ENCODE assay signal across 15 mouse cellular contexts in the genomic region with DNA sequence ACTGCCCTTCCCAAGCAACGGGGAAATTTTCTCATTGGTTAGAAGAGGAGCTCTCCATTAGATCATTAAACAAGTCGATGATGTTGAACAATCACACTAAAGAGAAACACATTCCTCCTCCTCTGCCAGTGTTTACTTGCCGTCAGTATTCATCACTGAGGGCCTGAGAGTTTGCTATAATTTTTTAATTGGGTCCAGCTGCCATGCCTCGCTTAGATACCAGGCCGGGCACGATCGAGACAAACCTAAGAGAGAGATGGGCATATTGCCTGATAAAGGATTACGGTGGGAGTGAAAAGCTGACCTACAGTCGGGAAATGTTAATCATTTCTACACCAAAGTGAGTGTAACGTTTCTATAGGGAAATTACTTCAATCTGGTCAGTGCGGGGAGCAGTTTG.
DNase-seq lines count a peak whose midpoint lies in the region; ATAC-seq lines count a peak whose summit lies in the region.
"Had no signal": no experiment of that assay in that cellular context is flagged by ENCODE, and none has a peak within 500 bp of the region (broad histone marks: within the 10 kb centered on the region; RNA-seq: fewer than 3 reads in every experiment).

No protein-coding gene starts in this region.

- 0 out of 2 replicates have a peak overlapping the region, but pooled peaks have one; percentile 9 for H3K4me2 ChIP-seq in hindbrain, embryonic 12.5 days (replicated peaks)
- H3K4me2 ChIP-seq in midbrain, embryonic 15.5 days: peak overlapping the region; percentile 20; the same call in 1 of the 2 replicates
- no peak overlapping the region for H3K4me2 ChIP-seq in midbrain, embryonic 16.5 days (ENCODE audit: low read length)
- peak overlapping the region; percentile 19 for H3K4me2 ChIP-seq in hindbrain, embryonic 16.5 days (ENCODE audit: low read length)
- H3K4me2 ChIP-seq in neural tube, embryonic 14.5 days (ENCODE audit: low read depth, low read length): peak overlapping the region; percentile 25
- H3K4me2 ChIP-seq: heart, embryonic 12.5 days; liver, embryonic 12.5 days had no signal

- no peaks in the 10 kb centered on the region for H3K9me3 ChIP-seq in hindbrain, embryonic 12.5 days (replicated peaks)
- H3K9me3 ChIP-seq in hindbrain, embryonic 10.5 days: no peaks in the 10 kb centered on the region
- no peaks in the 10 kb centered on the region for H3K9me3 ChIP-seq in midbrain, embryonic 15.5 days
- no peaks in the 10 kb centered on the region for H3K9me3 ChIP-seq in midbrain, embryonic 16.5 days (replicated peaks; ENCODE audit: control insufficient read depth, low read length, poor library complexity, severe bottlenecking)
- no peaks in the 10 kb centered on the region for H3K9me3 ChIP-seq in hindbrain, embryonic 16.5 days (ENCODE audit: control insufficient read depth, low read length)
- no peaks in the 10 kb centered on the region for H3K9me3 ChIP-seq in neural tube, embryonic 14.5 days (ENCODE audit: control insufficient read depth, low read length)
- H3K9me3 ChIP-seq: heart, embryonic 12.5 days; liver, embryonic 12.5 days had no signal

- 62% methylated on average over 11 of the region's 11 CpGs for WGBS in hindbrain, embryonic 12.5 days
- WGBS in hindbrain, embryonic 10.5 days: 73% methylated on average over 11 of the region's 11 CpGs
- WGBS in midbrain, embryonic 15.5 days: 52% methylated on average over 11 of the region's 11 CpGs
- WGBS in midbrain, embryonic 16.5 days: 63% methylated on average over 11 of the region's 11 CpGs
- WGBS in hindbrain, embryonic 16.5 days: 52% methylated on average over 11 of the region's 11 CpGs
- 21% methylated on average over 11 of the region's 11 CpGs for WGBS in neural tube, embryonic 14.5 days

- intact Hi-C loops in left cerebral cortex, postnatal 25 days (cut with DNase I): no loop called here

- no peak overlapping the region for H3K27ac ChIP-seq in hindbrain, embryonic 12.5 days
- no peak overlapping the region for H3K27ac ChIP-seq in hindbrain, embryonic 10.5 days
- peak overlapping the region; percentile 23; the same call in 1 of the 2 replicates for H3K27ac ChIP-seq in midbrain, embryonic 15.5 days
- no peak overlapping the region for H3K27ac ChIP-seq in midbrain, embryonic 16.5 days (ENCODE audit: low read length)
- no peak overlapping the region for H3K27ac ChIP-seq in hindbrain, embryonic 16.5 days (ENCODE audit: low read depth, low read length)
- H3K27ac ChIP-seq in neural tube, embryonic 14.5 days (ENCODE audit: low read depth, low read length): no peak overlapping the region
- H3K27ac ChIP-seq: liver, embryonic 12.5 days had no signal

- DNase-seq in hindbrain, embryonic 10.5 days (ENCODE audit: low spot score): no peak
- DNase-seq in left cerebral cortex, postnatal 25 days (ENCODE audit: low spot score in 2 of 2): no peak
- DNase-seq: cerebellum, postnatal 25 days; gastrocnemius, postnatal 36 days; thymus, adult 2 months had no signal

- no peaks in the 10 kb centered on the region for H3K36me3 ChIP-seq in hindbrain, embryonic 12.5 days
- no peaks in the 10 kb centered on the region for H3K36me3 ChIP-seq in hindbrain, embryonic 10.5 days
- H3K36me3 ChIP-seq in midbrain, embryonic 15.5 days (replicated peaks): no peaks in the 10 kb centered on the region
- no peaks in the 10 kb centered on the region for H3K36me3 ChIP-seq in midbrain, embryonic 16.5 days (ENCODE audit: control insufficient read depth, insufficient read depth, low read length)
- no peaks in the 10 kb centered on the region for H3K36me3 ChIP-seq in hindbrain, embryonic 16.5 days (ENCODE audit: control insufficient read depth, insufficient read depth, low read length)
- H3K36me3 ChIP-seq in neural tube, embryonic 14.5 days (ENCODE audit: control insufficient read depth, insufficient read depth, low read length): no peaks in the 10 kb centered on the region
- H3K36me3 ChIP-seq: heart, embryonic 12.5 days; liver, embryonic 12.5 days had no signal

- no peak for ATAC-seq in hindbrain, embryonic 12.5 days (ENCODE audit: low FRiP score)
- ATAC-seq in midbrain, embryonic 15.5 days (replicated peaks): no peak
- no peak for ATAC-seq in midbrain, embryonic 16.5 days
- ATAC-seq in hindbrain, embryonic 16.5 days: peak; percentile 13; the same call in 1 of the 2 replicates
- no peak for ATAC-seq in neural tube, embryonic 14.5 days (ENCODE audit: low read depth)
- no peak for ATAC-seq in monocyte, adult 5-6 weeks (replicated peaks; ENCODE audit: insufficient number of reproducible peaks, low FRiP score, low TSS enrichment, poor library complexity, severe bottlenecking)
- ATAC-seq: inflammation-experienced regulatory T-cells, adult 6 months; liver, embryonic 12.5 days; lung, postnatal 0 days had no signal

- no peak overlapping the region for H3K4me3 ChIP-seq in hindbrain, embryonic 12.5 days
- no peak overlapping the region for H3K4me3 ChIP-seq in hindbrain, embryonic 10.5 days
- no peak overlapping the region for H3K4me3 ChIP-seq in midbrain, embryonic 15.5 days
- no peak overlapping the region for H3K4me3 ChIP-seq in midbrain, embryonic 16.5 days (ENCODE audit: low read depth, low read length)
- H3K4me3 ChIP-seq in hindbrain, embryonic 16.5 days (ENCODE audit: low read length): no peak overlapping the region
- H3K4me3 ChIP-seq in neural tube, embryonic 14.5 days (ENCODE audit: low read depth, low read length): no peak overlapping the region
- H3K4me3 ChIP-seq: heart, embryonic 12.5 days; liver, embryonic 12.5 days had no signal

- no peak overlapping the region for H3K9ac ChIP-seq in hindbrain, embryonic 12.5 days
- no peak overlapping the region for H3K9ac ChIP-seq in midbrain, embryonic 15.5 days
- no peak overlapping the region for H3K9ac ChIP-seq in midbrain, embryonic 16.5 days (ENCODE audit: low read depth, low read length)
- H3K9ac ChIP-seq in hindbrain, embryonic 16.5 days (ENCODE audit: low read depth, low read length): no peak overlapping the region
- H3K9ac ChIP-seq in neural tube, embryonic 14.5 days (replicated peaks; ENCODE audit: low read depth, low read length): no peak overlapping the region
- H3K9ac ChIP-seq: heart, embryonic 12.5 days; liver, embryonic 12.5 days had no signal

- peaks cover 6% of the 10 kb centered on the region; the same call in 1 of the 2 replicates for H3K27me3 ChIP-seq in hindbrain, embryonic 12.5 days
- H3K27me3 ChIP-seq in hindbrain, embryonic 10.5 days (ENCODE audit: insufficient read depth, poor library complexity, severe bottlenecking): peaks cover 28% of the 10 kb centered on the region
- no peaks in the 10 kb centered on the region for H3K27me3 ChIP-seq in midbrain, embryonic 15.5 days (replicated peaks)
- no peaks in the 10 kb centered on the region for H3K27me3 ChIP-seq in midbrain, embryonic 16.5 days (ENCODE audit: control insufficient read depth, insufficient read depth, low read depth, low read length)
- no peaks in the 10 kb centered on the region for H3K27me3 ChIP-seq in hindbrain, embryonic 16.5 days (replicated peaks; ENCODE audit: control insufficient read depth, insufficient read depth, low read length)
- no peaks in the 10 kb centered on the region for H3K27me3 ChIP-seq in neural tube, embryonic 14.5 days (ENCODE audit: control insufficient read depth, insufficient read depth, low read length)
- H3K27me3 ChIP-seq: heart, embryonic 12.5 days had no signal

- peaks cover 9% of the 10 kb centered on the region for H3K4me1 ChIP-seq in hindbrain, embryonic 12.5 days
- H3K4me1 ChIP-seq in hindbrain, embryonic 10.5 days (replicated peaks): peaks cover 22% of the 10 kb centered on the region
- peaks cover 9% of the 10 kb centered on the region; the same call in 1 of the 2 replicates for H3K4me1 ChIP-seq in midbrain, embryonic 15.5 days
- H3K4me1 ChIP-seq in midbrain, embryonic 16.5 days (ENCODE audit: control insufficient read depth, insufficient read depth, low read length): no peaks in the 10 kb centered on the region
- no peaks in the 10 kb centered on the region for H3K4me1 ChIP-seq in hindbrain, embryonic 16.5 days (ENCODE audit: control insufficient read depth, insufficient read depth, low read depth, low read length)
- peaks cover 15% of the 10 kb centered on the region; the same call in 1 of the 2 replicates for H3K4me1 ChIP-seq in neural tube, embryonic 14.5 days (ENCODE audit: control insufficient read depth, insufficient read depth, low read length)
- H3K4me1 ChIP-seq: heart, embryonic 12.5 days; liver, embryonic 12.5 days had no signal
